Mouse (Mus musculus) liver, embryonic 14.5 days (tissue): Measurements from ENCODE around the gene Tefm.

Experiments
- CTCF ChIP-seq: IDR thresholded peaks from 2 replicates; pipeline ENCODE4 v1.5.1; 2016; ENCODE audit warnings: antibody characterized with exemption, low read depth, control low read depth
- EP300 ChIP-seq: IDR thresholded peaks from 2 replicates; pipeline ENCODE4 v1.6.1; 2016; ENCODE audit warnings: antibody characterized with exemption, low read depth

DNA sequence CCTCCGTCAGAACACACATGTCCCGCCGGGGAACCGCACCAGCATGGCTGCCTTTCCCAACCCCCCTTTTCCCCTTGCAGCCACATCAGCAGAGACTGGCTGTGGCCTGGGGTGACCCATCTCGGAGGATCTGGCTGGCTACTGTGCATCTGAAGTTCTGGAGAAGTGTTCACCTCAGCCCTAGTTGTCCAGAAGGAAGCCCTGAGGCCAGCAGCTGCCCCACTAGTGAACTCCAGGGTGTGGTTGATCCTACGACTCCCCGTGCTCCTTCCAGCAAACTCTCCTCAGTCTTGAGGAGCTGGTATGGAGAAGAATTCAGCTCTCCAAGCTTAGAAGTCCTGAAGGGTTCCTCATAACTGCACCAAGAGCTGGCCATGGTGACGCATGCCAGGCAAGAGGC lies 36.3 kb upstream of the Tefm start:
- TF ChIP-seq CTCF = no peak
- no peak for TF ChIP-seq EP300
